Mouse (Mus musculus) embryo, embryonic 10 days (tissue): ENCODE measurements around the gene Ifnb1.

ENCODE experiments used
- DNase-seq: peaks from one replicate; pipeline ENCODE4 v3.0.0-alpha.2; 2015; ENCODE audit warnings: low spot score

The Ifnb1 gene

GRCm38 (mm10) chr4:88501247-88501646 is 21.3 kb downstream of the Ifnb1 start:
- DNase-seq, result no peak

- no peak for DNase-seq
These were observed 26.1 kb downstream of the Ifnb1 start for GRCm38 (mm10) chr4:88496321-88497018.

DNA sequence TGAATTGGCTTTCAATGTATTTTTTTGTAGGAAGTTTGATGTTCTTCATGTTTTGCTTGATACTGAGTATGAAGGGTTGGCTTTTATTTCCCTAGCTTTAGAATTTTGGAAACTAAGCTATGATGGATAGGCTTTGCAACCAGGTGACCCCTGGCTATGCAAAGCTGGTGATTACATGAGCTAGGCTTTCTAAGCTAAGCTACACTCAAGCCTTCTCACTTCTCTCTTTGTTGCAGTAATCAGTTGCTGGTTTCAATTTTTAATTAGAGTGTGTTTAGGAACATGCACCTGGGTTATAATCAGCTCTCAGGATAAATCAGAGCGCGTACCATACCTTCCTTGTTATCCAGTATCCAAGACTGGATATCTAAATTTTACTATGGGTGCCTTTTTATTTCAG is 33.0 kb downstream of the Ifnb1 start:
- DNase-seq, result no peak

GRCm38 (mm10) chr4:88488107-88488506 is 34.5 kb downstream of the Ifnb1 start:
- no peak for DNase-seq

DNA sequence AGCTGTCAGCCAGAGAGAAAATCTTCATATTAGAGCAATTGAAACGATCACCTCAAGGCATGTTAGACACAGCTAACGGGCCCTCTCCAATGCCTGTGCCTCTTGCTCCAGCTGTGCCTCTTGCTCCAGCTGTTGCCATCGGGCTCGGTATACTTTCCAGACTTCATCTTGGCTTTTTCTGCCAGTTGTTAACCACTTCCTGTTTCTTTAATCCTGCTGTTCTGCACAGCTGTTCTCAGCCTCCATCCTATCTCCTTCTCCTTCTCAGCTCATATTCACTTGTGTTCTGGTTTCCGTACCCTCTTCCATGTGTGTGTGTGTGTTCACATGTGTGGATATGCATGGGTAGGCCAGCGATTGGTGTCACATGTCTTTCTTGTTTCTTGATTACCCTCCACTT is 42.4 kb downstream of the Ifnb1 start:
- DNase-seq, result no peak

DNA sequence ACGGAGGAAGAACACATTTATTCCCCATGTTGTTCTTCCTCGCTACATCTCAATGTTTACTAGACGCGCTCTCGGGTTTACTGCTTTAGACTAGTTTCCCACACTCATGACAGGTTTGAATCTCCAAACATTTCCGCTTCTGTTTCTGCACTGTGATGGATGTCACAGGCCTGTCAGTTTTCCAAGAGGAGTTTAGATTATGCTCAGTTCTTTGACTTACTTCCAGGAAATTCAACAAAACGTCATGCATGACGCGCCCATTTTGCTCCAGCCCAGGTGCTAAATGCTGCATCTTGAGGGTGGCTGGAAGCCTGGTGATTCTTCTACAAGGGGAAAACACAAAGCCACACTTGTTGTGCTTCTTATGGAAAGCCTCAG is 43.8 kb downstream of the Ifnb1 start:
- DNase-seq, result no peak

DNA sequence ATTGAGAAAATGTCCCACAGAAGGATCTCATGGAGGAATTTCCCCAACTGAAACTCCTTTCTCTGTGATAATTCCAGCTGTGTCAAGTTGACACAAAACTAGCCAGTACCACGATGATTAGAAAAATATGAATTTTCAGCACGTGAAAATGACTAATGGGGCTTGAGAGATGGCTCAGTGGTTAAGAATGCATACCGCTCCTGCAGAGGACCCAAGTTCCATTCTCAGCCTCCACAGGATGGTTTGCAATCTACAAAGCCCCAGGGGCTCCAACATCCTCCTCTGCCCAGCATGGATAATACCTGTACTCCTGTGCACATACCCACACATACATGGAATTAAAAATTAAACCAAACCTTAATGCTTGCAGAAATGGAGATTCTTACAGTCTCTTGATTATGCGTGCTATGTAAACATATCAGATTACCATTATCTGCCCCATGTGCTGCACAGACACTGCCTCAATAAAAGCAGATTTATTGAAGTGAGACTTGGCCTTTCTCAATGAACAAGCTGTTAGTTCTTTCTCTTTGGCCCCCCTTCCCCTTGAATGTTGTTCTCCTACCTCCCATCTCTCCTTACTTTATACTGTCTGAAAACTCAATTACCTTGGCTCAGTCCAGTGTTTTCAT is 44.3 kb downstream of the Ifnb1 start:
- DNase-seq, result no peak

- DNase-seq, result no peak
These were observed 45.9 kb downstream of the Ifnb1 start for GRCm38 (mm10) chr4:88476511-88477210.

DNA sequence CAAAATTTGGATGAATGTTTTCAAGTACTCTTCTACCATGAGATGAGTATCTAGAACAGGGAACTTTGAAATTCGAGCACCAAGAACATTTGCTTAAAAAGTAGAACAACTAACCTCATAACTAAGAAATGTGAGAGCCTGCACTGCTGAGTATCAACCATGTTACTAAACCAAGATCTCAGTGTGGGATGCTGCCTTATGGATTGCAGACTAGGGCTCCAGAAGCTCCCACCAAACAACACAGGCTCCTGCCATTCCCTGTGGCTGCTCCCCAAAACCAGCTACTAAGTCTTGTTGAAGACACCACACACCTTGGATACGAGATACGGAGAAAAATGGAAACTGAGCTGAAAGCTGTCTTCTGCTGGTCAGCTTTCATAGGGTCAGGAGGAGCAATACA is 46.5 kb downstream of the Ifnb1 start:
- no peak for DNase-seq
